Mouse (Mus musculus): ENCODE results near the gene Gstz1. TPM values are rescaled to one million over a fixed set of nuclear protein-coding genes. Genes with fewer than 3 reads are reported as not detected.
"Not testable (repeated sequence)": the region's sequence is repeated elsewhere in the genome, so short reads cannot be mapped to it uniquely, and the experiment has no call there.

Gstz1 gene
- polyA plus RNA-seq, 1 experiment = 11.4 TPM

- TF ChIP-seq POLR2A (IDR thresholded peaks at IDR 0.05; ENCODE audit: low read depth, low read length) = no peak
- DNase-seq (ENCODE audit: low read depth in 1 of 2, low spot score in 2 of 2) = peak; percentile 53 to 87
- H3K36me3 ChIP-seq (ENCODE audit: control insufficient read depth, insufficient read depth, low read length) = no peaks in the 10 kb centered on the region
- peak within 1 kb of the TSS; percentile 81 for H3K4me3 ChIP-seq (ENCODE audit: extremely low read depth, insufficient read depth, insufficient read length)
- peak within 1 kb of the TSS; percentile 75 for H3K27ac ChIP-seq (ENCODE audit: insufficient read depth, low read length)
- H3K4me1 ChIP-seq (ENCODE audit: control insufficient read depth, insufficient read depth, insufficient read length) = no peaks in the 10 kb centered on the region; the same call in 1 of the 2 replicates
- under 1% methylated on average over 70 of the region's 70 CpGs for WGBS
- no peaks in the 10 kb centered on the region for H3K27me3 ChIP-seq (ENCODE audit: control insufficient read depth, insufficient read depth, low read length)
These were observed 53.1 kb downstream of the Gstz1 start, which contains the start of gene Tmed8 for GRCm38 (mm10) chr12:87199973-87200586. Gene Tmed8, minus strand, starts transcription at chr12:87200454.

- Histone ChIP-seq H3K27ac (ENCODE audit: insufficient read depth, low read length) (no peak overlapping the region), H3K4me3 (ENCODE audit: extremely low read depth, insufficient read depth, insufficient read length) (no peak overlapping the region), H3K27me3 (ENCODE audit: control insufficient read depth, insufficient read depth, low read length) (no peaks in the 10 kb centered on the region), H3K4me1 (ENCODE audit: control insufficient read depth, insufficient read depth, insufficient read length) (no peaks in the 10 kb centered on the region; the same call in 1 of the 2 replicates), H3K36me3 (ENCODE audit: control insufficient read depth, insufficient read depth, low read length) (no peaks in the 10 kb centered on the region)
- WGBS = 59% methylated on average over 5 of the region's 5 CpGs
- no peak for TF ChIP-seq CTCF (IDR thresholded peaks at IDR 0.05; ENCODE audit: extremely low read depth, insufficient read depth, insufficient read length, insufficient replicate concordance)
- TF ChIP-seq POLR2A (IDR thresholded peaks at IDR 0.05; ENCODE audit: low read depth, low read length) = no peak
- no peak for DNase-seq (ENCODE audit: low read depth in 1 of 2, low spot score in 2 of 2)
These were observed 54.7 kb downstream of the Gstz1 start for GRCm38 (mm10) chr12:87201694-87202093.

GRCm38 (mm10) chr12:87205789-87206188, 58.8 kb downstream of the Gstz1 start:
- WGBS = 98% methylated on average over 5 of the region's 5 CpGs
- not testable (repeated sequence) for H3K36me3 ChIP-seq (ENCODE audit: control insufficient read depth, insufficient read depth, low read length); H3K4me3 ChIP-seq (ENCODE audit: extremely low read depth, insufficient read depth, insufficient read length)

GRCm38 (mm10) chr12:87212844-87213606, 66.1 kb downstream of the Gstz1 start:
- TF ChIP-seq CTCF (IDR thresholded peaks at IDR 0.05; ENCODE audit: extremely low read depth, insufficient read depth, insufficient read length, insufficient replicate concordance) = no peak
- TF ChIP-seq POLR2A (IDR thresholded peaks at IDR 0.05; ENCODE audit: low read depth, low read length) = no peak
- Histone ChIP-seq H3K27ac (ENCODE audit: insufficient read depth, low read length) (no peak overlapping the region), H3K27me3 (ENCODE audit: control insufficient read depth, insufficient read depth, low read length) (no peaks in the 10 kb centered on the region), H3K4me1 (ENCODE audit: control insufficient read depth, insufficient read depth, insufficient read length) (no peaks in the 10 kb centered on the region), H3K4me3 (ENCODE audit: extremely low read depth, insufficient read depth, insufficient read length) (no peak overlapping the region), H3K36me3 (ENCODE audit: control insufficient read depth, insufficient read depth, low read length) (no peaks in the 10 kb centered on the region)
- WGBS = 69% methylated on average over 2 of the region's 2 CpGs
- DNase-seq (ENCODE audit: low read depth in 1 of 2, low spot score in 2 of 2) = no peak

More at GRCm38 (mm10) chr12:87205789-87206188, 58.8 kb downstream of the Gstz1 start:
- not testable (repeated sequence) for DNase-seq (ENCODE audit: low read depth in 1 of 2, low spot score in 2 of 2); H3K27ac ChIP-seq (ENCODE audit: insufficient read depth, low read length); H3K4me1 ChIP-seq (ENCODE audit: control insufficient read depth, insufficient read depth, insufficient read length); H3K27me3 ChIP-seq (ENCODE audit: control insufficient read depth, insufficient read depth, low read length)

Other genes starting within 250 kb of the Gstz1 start
- gene Cipc, start 200.1 kb upstream of the Gstz1 start, polyA plus RNA-seq (2012; rRNA removed) = 24.2 and 31.1 TPM in 2 replicates
- not detected in 2 replicates for gene Zdhhc22, start 156.7 kb upstream of the Gstz1 start, polyA plus RNA-seq (2012; rRNA removed)
- 0.80 and 1.2 TPM in 2 replicates for gene Tmem63c, start 125.8 kb upstream of the Gstz1 start, polyA plus RNA-seq (2012; rRNA removed)
- 0.32 and 0.34 TPM in 2 replicates for gene Ngb, start 44.6 kb upstream of the Gstz1 start, polyA plus RNA-seq (2012; rRNA removed)
- 5.2 and 5.9 TPM in 2 replicates for gene Pomt2, start 803 bp downstream of the Gstz1 start, polyA plus RNA-seq (2012; rRNA removed)
- gene Samd15, start 52.6 kb downstream of the Gstz1 start, polyA plus RNA-seq (2012; rRNA removed) = 0.20 and 0.43 TPM in 2 replicates
- gene Tmed8, start 53.3 kb downstream of the Gstz1 start, polyA plus RNA-seq (2012; rRNA removed) = 7.4 TPM in 2 replicates
- gene Noxred1, start 91.6 kb downstream of the Gstz1 start, polyA plus RNA-seq (2012; rRNA removed) = 2.7 and 3.7 TPM in 2 replicates
- gene Vipas39, start 119.1 kb downstream of the Gstz1 start, polyA plus RNA-seq (2012; rRNA removed) = 17.1 and 17.5 TPM in 2 replicates
- 39.7 and 41.5 TPM in 2 replicates for gene Ahsa1, start 119.3 kb downstream of the Gstz1 start, polyA plus RNA-seq (2012; rRNA removed)
- gene Ism2, start 152.5 kb downstream of the Gstz1 start, polyA plus RNA-seq (2012; rRNA removed) = 0.07 and 0.21 TPM in 2 replicates
- 6.1 and 7.5 TPM in 2 replicates for gene Sptlc2, start 241.2 kb downstream of the Gstz1 start, polyA plus RNA-seq (2012; rRNA removed)